Mouse (Mus musculus) brain, embryonic 14.5 days (tissue): ENCODE data around the gene Egfl8.

ENCODE experiments used
- CTCF ChIP-seq: fragments of 200-500 bp; IDR thresholded peaks from 2 replicates; pipeline ENCODE4 v1.5.1; 2012; ENCODE audit warnings: inconsistent platforms, mild to moderate bottlenecking, moderate library complexity, borderline replicate concordance; ENCODE audit not compliant: insufficient read depth, insufficient read length; ENCODE audit errors: extremely low read depth
- POLR2A ChIP-seq: fragments of 200-500 bp; IDR thresholded peaks from 2 replicates; pipeline ENCODE4 v1.6.1; 2012; ENCODE audit warnings: mild to moderate bottlenecking, inconsistent platforms, borderline replicate concordance; ENCODE audit not compliant: poor library complexity, insufficient read depth, insufficient read length, severe bottlenecking; ENCODE audit errors: extremely low read depth

GRCm38 (mm10) chr17:34641945-34642344 is 26.2 kb upstream of the Egfl8 start:
- TF ChIP-seq POLR2A (no peak), CTCF (no peak)
